Mouse (Mus musculus) heart, adult 2 months (tissue): ENCODE results near the gene Stam2.

Experiments used
- CTCF ChIP-seq: fragments of 200-600 bp; IDR thresholded peaks from 2 replicates; pipeline ENCODE4 v1.8.1; 2022; ENCODE audit warnings: antibody characterized with exemption, mild to moderate bottlenecking, moderate library complexity
- EP300 ChIP-seq: fragments of 200-500 bp; IDR thresholded peaks from 2 replicates; pipeline ENCODE4 v1.6.1; 2011; ENCODE audit warnings: low read depth, low read length, control low read depth; ENCODE audit not compliant: insufficient read depth
- POLR2A ChIP-seq: fragments of 200-500 bp; IDR thresholded peaks from 2 replicates; pipeline ENCODE4 v1.6.1; 2011; ENCODE audit warnings: mild to moderate bottlenecking, low read depth, low read length, control low read depth; ENCODE audit not compliant: insufficient read depth

DNA sequence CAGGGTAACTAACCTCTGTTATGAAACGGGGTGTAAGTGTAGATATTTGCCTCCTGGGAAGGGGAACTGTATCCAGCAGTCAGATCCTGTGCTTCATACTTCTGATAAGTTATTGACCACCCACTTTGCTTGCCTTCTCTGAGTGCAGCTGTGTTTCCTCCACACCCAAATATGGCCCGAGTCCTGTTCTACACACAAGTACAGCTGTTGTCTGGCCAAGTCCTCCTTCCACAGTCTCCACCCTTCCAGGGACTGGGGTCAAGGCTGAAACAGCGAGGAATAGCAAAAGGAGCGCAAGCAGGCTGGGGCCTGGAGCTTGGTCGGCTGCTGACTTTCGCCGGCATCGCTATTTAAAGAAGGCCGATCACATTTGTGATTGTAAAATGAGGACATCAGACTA is 37.3 kb upstream of the Stam2 start:
- TF ChIP-seq CTCF (no peak), EP300 (no peak), POLR2A (no peak)
